Mouse (Mus musculus): ENCODE measurements around the gene H2-T22.
"Not testable (repeated sequence)": the region's sequence is repeated elsewhere in the genome, so short reads cannot be mapped to it uniquely, and the experiment has no call there.

DNA sequence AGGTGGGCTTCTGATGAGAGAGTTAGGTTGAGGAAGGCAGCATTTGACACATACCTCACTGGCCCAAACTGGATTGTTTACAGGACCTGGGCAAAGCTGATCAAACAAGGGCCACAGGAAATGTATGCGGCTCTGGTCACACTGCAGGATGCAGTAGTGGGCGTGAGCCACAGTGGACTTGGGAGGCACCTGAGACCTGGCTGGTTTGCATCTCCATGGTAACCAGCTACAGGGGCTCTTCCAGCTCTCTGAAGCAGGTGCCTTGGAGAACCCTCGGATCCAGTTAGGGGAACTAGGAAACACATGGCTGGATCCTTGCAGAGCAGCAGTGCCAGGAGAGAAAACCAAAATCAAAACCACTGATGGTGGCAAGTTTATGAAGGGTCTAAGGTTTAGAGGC, 8.0 kb downstream of the H2-T22 start:
- not testable (repeated sequence) for TF ChIP-seq CTCF (IDR thresholded peaks at IDR 0.05; ENCODE audit: borderline replicate concordance, insufficient read depth, low read depth, low read length); POLR2A (IDR thresholded peaks at IDR 0.05; ENCODE audit: borderline replicate concordance, insufficient read depth, low read length)
